Mouse (Mus musculus) liver (tissue): ENCODE data around the gene Shank2.
A peak's percentile ranks its signal among the peaks of the same experiment; 100 is the strongest.

Experiments
- DNase-seq: peaks from one replicate; pipeline ENCODE4 v3.0.0-alpha.2; 2020; ENCODE audit warnings: mixed read lengths

The Shank2 gene

GRCm38 (mm10) chr7:144001628-144002027, at the start of gene Shank2:
TSS of gene Shank2 (plus strand) at chr7:144001928.
- no peak for DNase-seq

- DNase-seq: no peak
Measured at GRCm38 (mm10) chr7:143952130-143952529, 49.6 kb upstream of the Shank2 start.

- DNase-seq: no peak
Measured at GRCm38 (mm10) chr7:143956575-143957295, 45.0 kb upstream of the Shank2 start.

GRCm38 (mm10) chr7:143958030-143958565, 43.6 kb upstream of the Shank2 start:
- no peak for DNase-seq

- no peak for DNase-seq
Measured at GRCm38 (mm10) chr7:143963813-143964212, 37.9 kb upstream of the Shank2 start.

GRCm38 (mm10) chr7:143966621-143967020, 35.1 kb upstream of the Shank2 start:
- DNase-seq: no peak

- no peak for DNase-seq
Measured at GRCm38 (mm10) chr7:143977491-143977830, 24.3 kb upstream of the Shank2 start.

GRCm38 (mm10) chr7:143977831-143978682, 23.7 kb upstream of the Shank2 start:
- peak; percentile 9 for DNase-seq

GRCm38 (mm10) chr7:143978741-143979371, 22.9 kb upstream of the Shank2 start:
- DNase-seq: peak; percentile 66

GRCm38 (mm10) chr7:143979986-143980385, 21.7 kb upstream of the Shank2 start:
- DNase-seq: no peak

- no peak for DNase-seq
Measured at GRCm38 (mm10) chr7:143986281-143986680, 15.4 kb upstream of the Shank2 start.

GRCm38 (mm10) chr7:143991160-143991559, 10.6 kb upstream of the Shank2 start:
- DNase-seq: no peak

GRCm38 (mm10) chr7:143999073-143999472, 2.7 kb upstream of the Shank2 start:
- no peak for DNase-seq

- DNase-seq: no peak
Measured at GRCm38 (mm10) chr7:144003471-144003870, 1.7 kb downstream of the Shank2 start.

GRCm38 (mm10) chr7:144008079-144008478, 6.4 kb downstream of the Shank2 start:
- DNase-seq: no peak

- DNase-seq: peak; percentile 22
Measured at GRCm38 (mm10) chr7:144008985-144009384, 7.3 kb downstream of the Shank2 start.

GRCm38 (mm10) chr7:144014485-144014884, 12.8 kb downstream of the Shank2 start:
- no peak for DNase-seq

- no peak for DNase-seq
Measured at GRCm38 (mm10) chr7:144021801-144022200, 20.1 kb downstream of the Shank2 start.

GRCm38 (mm10) chr7:144022682-144023081, 21.0 kb downstream of the Shank2 start:
- peak; percentile 37 for DNase-seq

GRCm38 (mm10) chr7:144023561-144023960, 21.8 kb downstream of the Shank2 start:
- no peak for DNase-seq

GRCm38 (mm10) chr7:144026024-144026752, 24.5 kb downstream of the Shank2 start:
- no peak for DNase-seq

GRCm38 (mm10) chr7:144029246-144029645, 27.5 kb downstream of the Shank2 start:
- DNase-seq: no peak

- no peak for DNase-seq
Measured at GRCm38 (mm10) chr7:144030796-144031195, 29.1 kb downstream of the Shank2 start.
